Mouse (Mus musculus): ENCODE results near the gene Olfr632.
"Not testable (repeated sequence)": the region's sequence is repeated elsewhere in the genome, so short reads cannot be mapped to it uniquely, and the experiment has no call there.

Olfr632 gene

DNA sequence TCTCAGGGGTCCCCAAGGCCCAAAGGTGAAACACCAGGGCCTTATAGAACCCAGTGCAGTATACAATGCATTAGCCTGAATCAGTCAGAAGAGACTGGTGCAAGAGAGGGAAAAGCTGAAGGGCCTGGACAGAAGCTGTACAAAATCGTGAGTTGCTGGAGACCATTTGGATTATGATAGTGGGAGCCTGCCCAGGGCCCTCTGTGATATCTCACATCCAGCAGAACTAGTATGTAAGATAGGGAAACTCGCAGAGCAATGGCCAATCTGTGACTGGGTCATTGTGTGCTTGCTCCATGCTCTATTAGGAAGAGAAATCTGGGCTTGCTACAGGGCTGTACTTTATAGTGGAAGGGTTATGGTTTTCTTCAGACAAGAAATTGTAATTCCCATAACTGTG is at the start of gene Olfr632:
Gene Olfr632, plus strand, starts transcription at position 84 of the 400 bp plus-strand sequence.
- no peak for DNase-seq (ENCODE audit: low spot score)

GRCm38 (mm10) chr7:103886152-103886551 is 48.0 kb upstream of the Olfr632 start, which contains the start of gene Olfr66:
Gene Olfr66, minus strand, starts transcription at chr7:103886252.
- no peak for DNase-seq (ENCODE audit: low spot score)

DNA sequence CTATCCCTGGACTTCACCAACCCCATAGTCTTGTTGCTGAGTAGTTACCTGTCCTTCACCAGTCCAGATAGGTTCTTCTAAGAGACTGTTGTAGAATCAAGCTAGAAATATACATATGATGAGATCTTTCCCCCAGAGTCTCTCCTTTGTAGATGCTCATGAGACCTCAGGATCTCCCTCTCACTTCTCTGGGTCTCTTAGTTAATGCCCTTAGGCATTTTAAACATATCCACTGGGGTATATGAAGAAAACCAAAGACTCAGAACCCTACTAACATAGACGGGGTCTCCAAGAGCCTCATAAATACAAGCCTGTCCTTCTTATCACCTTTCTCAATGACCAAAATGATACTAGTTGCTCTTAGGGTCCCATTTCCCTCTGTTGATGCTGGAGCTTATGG is 39.8 kb upstream of the Olfr632 start, which contains the start of gene Olfr64:
Gene Olfr64, minus strand, starts transcription at position 101 of the 400 bp plus-strand sequence.
- DNase-seq (ENCODE audit: low spot score) = no peak

DNA sequence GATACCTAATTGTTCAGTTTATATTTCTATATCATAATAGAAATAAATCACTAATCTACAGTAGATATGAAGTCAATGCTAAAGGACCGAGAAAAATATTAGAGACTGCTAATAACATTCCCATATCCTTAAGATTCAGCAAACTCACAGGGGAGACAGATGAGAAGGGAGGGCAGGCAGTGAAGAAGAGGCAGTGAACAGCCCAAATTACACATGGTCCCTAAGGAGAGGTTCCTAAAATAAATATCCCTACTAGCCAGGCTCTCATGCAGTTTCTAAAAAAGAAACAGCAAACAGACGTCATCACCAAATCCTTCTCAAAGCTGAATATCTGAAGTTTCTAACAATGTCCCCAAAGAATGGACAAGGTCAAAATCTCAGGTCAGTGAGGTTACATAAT is 31.0 kb upstream of the Olfr632 start, which contains the start of gene Olfr65:
Gene Olfr65, plus strand, starts transcription at position 301 of the 400 bp plus-strand sequence.
- DNase-seq (ENCODE audit: low spot score) = no peak

DNA sequence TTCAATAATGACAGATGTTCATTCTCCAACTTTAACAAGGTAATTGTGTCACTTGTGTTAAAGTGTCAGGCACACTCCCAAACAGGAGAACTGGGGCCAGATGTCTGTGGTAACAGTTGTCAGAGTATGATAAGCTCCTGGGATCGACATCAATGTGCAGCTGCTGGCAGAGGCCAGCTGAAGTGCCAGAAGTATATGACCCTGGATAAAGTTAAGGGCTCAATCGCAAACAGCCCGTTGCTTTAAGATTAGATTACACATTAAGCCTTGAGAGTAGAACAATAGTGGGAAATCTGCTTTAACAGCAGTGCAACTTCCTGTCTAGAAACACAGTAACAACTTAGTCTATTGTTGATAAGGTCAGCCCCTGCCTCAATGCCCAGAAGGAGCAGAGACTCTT is 24.1 kb upstream of the Olfr632 start:
- DNase-seq (ENCODE audit: low spot score) = no peak

GRCm38 (mm10) chr7:103912969-103913511 is 21.1 kb upstream of the Olfr632 start:
- DNase-seq (ENCODE audit: low spot score) = no peak

DNA sequence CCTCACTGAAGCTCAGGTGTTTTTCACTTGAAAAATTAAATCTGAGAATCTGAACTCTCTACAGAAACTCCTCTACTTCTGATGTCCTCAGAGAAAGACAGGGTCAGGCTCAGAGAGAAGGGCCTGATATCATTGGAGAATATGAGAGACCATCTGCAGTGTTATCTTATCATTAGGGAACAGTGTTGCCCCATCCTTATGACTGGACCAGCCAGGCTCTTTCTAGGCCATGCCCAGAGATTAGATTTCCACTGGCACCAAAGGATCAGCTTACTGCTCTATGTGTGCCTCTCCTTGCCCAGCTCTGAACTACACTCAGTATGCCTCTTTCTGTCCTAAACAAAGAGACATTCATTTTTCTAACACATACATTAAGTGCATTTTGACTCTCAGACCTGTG is 18.8 kb upstream of the Olfr632 start:
- no peak for DNase-seq (ENCODE audit: low spot score)

- no peak for DNase-seq (ENCODE audit: low spot score)
These were observed 5.6 kb upstream of the Olfr632 start, which contains the start of gene Olfr631 for GRCm38 (mm10) chr7:103928525-103928924. Gene Olfr631, plus strand, starts transcription at chr7:103928825.

DNA sequence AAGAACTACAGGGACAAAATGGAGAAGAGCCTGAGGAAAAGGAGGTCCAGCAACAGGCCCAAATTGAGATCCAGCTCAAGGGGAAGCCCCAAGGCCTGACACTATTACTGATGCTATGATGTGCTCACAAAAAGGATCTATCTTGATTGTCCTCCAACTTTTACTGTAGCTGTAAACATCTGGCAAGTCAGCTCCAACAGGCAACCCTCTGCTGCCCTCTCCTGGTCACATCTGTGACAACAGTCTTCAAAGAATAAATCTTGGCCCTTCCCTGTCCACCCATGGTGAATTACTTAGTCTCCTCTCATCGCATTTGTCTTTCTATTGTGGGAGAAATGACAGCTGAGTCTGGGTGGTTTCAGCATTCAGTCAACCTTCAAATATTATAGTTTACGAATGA is 8.6 kb downstream of the Olfr632 start:
- DNase-seq (ENCODE audit: low spot score) = no peak

GRCm38 (mm10) chr7:103944137-103944536 is 10.0 kb downstream of the Olfr632 start, which contains the start of gene Olfr633:
Gene Olfr633, plus strand, starts transcription at chr7:103944437.
- no peak for DNase-seq (ENCODE audit: low spot score)

DNA sequence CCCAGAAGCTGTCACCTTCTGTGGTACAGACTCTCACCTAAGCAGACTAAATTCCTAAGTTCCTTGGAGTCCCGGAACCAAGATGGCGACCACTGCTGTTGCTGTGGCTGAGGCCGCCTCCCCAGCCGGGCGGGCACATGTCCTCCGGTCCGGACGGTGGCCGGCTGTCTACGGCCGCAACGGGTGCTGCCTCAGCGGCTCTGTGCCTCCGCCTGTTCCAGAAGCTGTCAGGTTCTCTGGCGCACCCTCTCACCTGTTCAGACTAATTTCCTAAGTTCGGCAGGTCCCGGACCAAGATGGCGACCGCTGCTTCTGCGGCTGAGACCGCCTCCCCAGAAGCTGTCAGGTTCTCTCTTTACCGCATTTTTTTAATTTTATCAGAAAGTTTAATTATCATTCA is 32.7 kb downstream of the Olfr632 start:
- not testable (repeated sequence) for DNase-seq (ENCODE audit: low spot score)

DNA sequence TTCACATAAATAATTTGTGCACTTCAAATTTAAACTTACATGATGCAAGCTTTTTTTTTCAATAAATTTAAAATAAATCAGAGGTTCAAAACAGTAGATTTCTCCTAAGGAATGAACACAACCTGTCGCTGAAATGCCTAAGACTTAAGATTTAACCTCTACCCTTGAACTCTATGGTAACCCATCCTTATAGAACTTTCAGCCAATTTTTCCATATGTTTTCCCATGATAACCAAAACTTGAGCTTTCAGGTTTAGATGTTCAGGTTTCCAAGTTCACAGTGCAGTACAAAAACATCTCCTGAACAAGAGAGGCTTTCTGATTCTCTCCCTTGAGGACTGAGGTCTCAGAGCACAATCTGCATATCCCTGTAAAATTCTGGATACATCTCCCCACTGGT is 36.7 kb downstream of the Olfr632 start, which contains the start of gene Olfr635:
Gene Olfr635, plus strand, starts transcription at position 301 of the 400 bp plus-strand sequence.
- DNase-seq (ENCODE audit: low spot score) = no peak

GRCm38 (mm10) chr7:103971782-103972181 is 37.6 kb downstream of the Olfr632 start:
- no peak for DNase-seq (ENCODE audit: low spot score)
